Mouse (Mus musculus) stomach, embryonic 14.5 days (tissue): Measurements from ENCODE around the gene Etv3. TPM values are rescaled to one million over a fixed set of nuclear protein-coding genes. Genes with fewer than 3 reads are reported as not detected.

ENCODE experiments used
- ATAC-seq: fragments of 200-750 bp; cut with Nextera tagmentation; 2 replicates; pipeline ENCODE4 v1.8.0; 2017; ENCODE audit warnings: low read depth, moderate TSS enrichment; ENCODE audit not compliant: insufficient number of reproducible peaks, insufficient read depth, low FRiP score
- H3K27ac ChIP-seq: fragments of 300-500 bp; sonication (generic); 2 replicates; pipeline ENCODE4 v1.5.1; 2014; ENCODE audit warnings: mild to moderate bottlenecking, low read length, moderate library complexity, mixed read lengths
- H3K27me3 ChIP-seq: fragments of 300-500 bp; sonication (generic); 2 replicates; pipeline ENCODE4 v1.6.1; 2014; ENCODE audit warnings: low read length, control low read depth, mixed read lengths; ENCODE audit not compliant: control insufficient read depth, insufficient read depth
- H3K36me3 ChIP-seq: fragments of 300-500 bp; sonication (generic); 2 replicates; pipeline ENCODE4 v1.6.1; 2014; ENCODE audit warnings: mild to moderate bottlenecking, control low read depth, low read length, moderate library complexity, mixed read lengths; ENCODE audit not compliant: control insufficient read depth, insufficient read depth
- H3K4me1 ChIP-seq: fragments of 300-500 bp; sonication (generic); 2 replicates; pipeline ENCODE4 v1.6.1; 2014; ENCODE audit warnings: low read length, control low read depth, mixed read lengths; ENCODE audit not compliant: control insufficient read depth, insufficient read depth
- H3K4me2 ChIP-seq: fragments of 300-500 bp; sonication (generic); replicated peaks from 2 replicates; pipeline ENCODE4 v1.6.1; 2014; ENCODE audit warnings: low read depth, low read length, control low read depth
- H3K4me3 ChIP-seq: fragments of 300-500 bp; sonication (generic); 2 replicates; pipeline ENCODE4 v1.5.1; 2014; ENCODE audit warnings: low read depth, low read length, control low read depth
- H3K9ac ChIP-seq: fragments of 300-500 bp; sonication (generic); replicated peaks from 2 replicates; pipeline ENCODE4 v1.6.1; 2014; ENCODE audit warnings: low read depth, mild to moderate bottlenecking, control low read depth, low read length, moderate library complexity, mixed read lengths
- H3K9me3 ChIP-seq: fragments of 300-500 bp; sonication (generic); 2 replicates; pipeline ENCODE4 v1.6.1; 2016; ENCODE audit warnings: low read depth, low read length, control low read depth; ENCODE audit not compliant: control insufficient read depth
- WGBS: fragments of 180-500 bp; shearing (Covaris S2); extraction: QIAGEN DNeasy Blood & Tissue Kit; methylation state at CpG from one replicate; pipeline ENCODE4 v1.1.7; 2014; 5-methylcytosine and 5-hydroxymethylcytosine counted together
- polyA plus RNA-seq: library from polyadenylated mRNA; unstranded; fragments of >200 nt; fragmentation: Nextera tagmentation; extraction: Ambion mirVana; gene quantifications from 2 replicates; pipeline ENCODE4 v1.2.1, GENCODE M21; 2014

Etv3 gene
- polyA plus RNA-seq, 1 experiment from 2014 or later: 10.7 TPM

DNA sequence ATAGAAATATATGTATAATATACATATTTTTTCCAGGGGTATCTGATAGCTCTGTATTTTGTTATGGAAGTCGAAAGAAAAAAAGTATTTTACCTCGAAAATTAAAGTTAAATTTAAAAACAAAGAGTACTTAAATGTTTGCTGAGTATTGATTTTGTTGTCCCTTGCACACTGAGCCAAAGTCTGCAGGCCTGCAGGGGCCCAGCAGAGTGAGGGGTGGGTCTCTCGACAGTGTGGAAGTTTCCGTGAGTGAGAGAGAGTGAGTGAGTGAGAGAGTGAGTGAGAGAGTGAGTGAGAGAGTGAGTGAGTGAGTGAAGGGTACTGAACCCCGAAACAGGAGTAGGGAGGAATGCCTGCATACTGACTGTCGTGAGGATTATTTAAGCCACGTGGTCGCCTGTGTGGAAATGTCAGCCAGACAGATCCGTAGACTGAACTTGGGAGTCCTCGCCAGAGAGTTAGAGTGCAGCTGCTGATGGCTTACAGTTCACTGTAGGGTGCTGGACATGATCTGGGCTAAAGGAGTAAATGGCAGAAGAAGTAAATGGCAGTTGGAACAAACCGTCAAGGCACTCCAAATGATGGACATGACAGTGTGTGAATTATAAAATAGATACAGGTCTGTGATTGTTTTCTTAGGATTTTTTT is 14.9 kb downstream of the Etv3 start:
- Histone ChIP-seq H3K36me3 (peaks cover 23% of the 10 kb centered on the region), H3K4me2 (no peak overlapping the region), H3K27ac (no peak overlapping the region), H3K4me1 (no peaks in the 10 kb centered on the region), H3K9ac (no peak overlapping the region), H3K9me3 (no peaks in the 10 kb centered on the region), H3K27me3 (no peaks in the 10 kb centered on the region), H3K4me3 (no peak overlapping the region)
- 64% methylated on average over 11 of the region's 11 CpGs for WGBS
- no peak for ATAC-seq

DNA sequence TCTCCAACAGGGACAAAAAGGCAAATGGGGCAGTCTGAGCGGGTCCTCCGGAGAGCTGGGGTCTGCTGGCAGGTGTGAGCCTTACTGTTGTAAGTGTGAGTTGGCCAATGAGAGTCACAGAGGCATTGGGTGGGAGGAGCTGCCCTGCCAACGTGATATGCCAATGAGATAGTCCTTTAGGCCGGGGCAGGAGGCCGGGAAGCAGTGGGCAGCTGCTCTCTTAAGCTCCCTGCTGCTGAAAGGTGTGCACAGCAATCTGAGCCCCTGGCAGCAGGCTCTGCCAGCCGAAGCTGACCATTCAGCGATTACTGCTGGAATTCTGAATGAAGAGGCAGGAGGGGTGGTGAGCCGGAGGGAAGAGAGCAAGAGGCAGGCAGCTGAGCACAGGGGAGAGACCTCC is 15.5 kb downstream of the Etv3 start:
- Histone ChIP-seq H3K9ac (no peak overlapping the region), H3K4me1 (no peaks in the 10 kb centered on the region), H3K4me2 (no peak overlapping the region), H3K27ac (no peak overlapping the region), H3K9me3 (no peaks in the 10 kb centered on the region), H3K27me3 (no peaks in the 10 kb centered on the region), H3K4me3 (no peak overlapping the region), H3K36me3 (peaks cover 19% of the 10 kb centered on the region)
- no peak for ATAC-seq
- 26% methylated on average over 8 of the region's 8 CpGs for WGBS

DNA sequence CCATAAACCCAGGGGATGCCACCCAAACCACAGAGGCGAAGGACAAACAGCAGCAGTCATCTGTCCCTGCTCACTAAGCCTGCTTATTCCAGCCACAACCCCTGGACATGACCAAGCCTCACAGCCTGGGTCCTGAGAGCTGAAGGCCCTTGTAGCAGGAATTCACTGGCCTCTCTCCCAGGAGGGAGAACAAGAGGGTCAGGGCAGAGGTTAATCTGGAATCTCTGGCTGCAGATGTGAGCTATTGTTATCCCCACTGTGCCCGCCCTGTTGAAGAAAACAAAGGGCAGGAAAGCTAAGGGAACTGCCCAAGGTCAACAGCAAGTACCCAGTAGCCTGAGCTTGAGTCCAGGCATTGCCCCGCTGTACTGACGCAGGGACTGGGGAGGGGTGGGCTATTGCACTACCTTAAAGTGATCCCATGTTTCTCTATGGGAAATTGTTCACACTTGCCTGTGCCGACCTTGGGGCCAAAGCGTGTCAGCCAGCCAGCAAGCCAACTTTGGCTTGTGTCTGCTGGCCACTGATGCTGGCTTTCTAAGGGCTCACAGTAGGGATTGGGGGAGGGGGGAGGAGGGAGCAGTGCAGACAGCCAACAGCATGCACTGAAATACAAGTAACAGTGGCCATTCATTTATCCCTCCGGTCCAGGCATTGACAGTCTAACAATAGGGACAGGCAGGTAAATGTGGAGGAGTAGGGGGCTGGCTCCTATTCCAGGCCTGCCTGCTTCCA is 17.4 kb downstream of the Etv3 start:
- Histone ChIP-seq H3K27me3 (no peaks in the 10 kb centered on the region), H3K4me3 (no peak overlapping the region), H3K9me3 (no peaks in the 10 kb centered on the region), H3K36me3 (peaks cover under 1% of the 10 kb centered on the region; the same call in 1 of the 2 replicates), H3K4me1 (no peaks in the 10 kb centered on the region), H3K9ac (no peak overlapping the region), H3K27ac (no peak overlapping the region), H3K4me2 (no peak overlapping the region)
- 72% methylated on average over 7 of the region's 7 CpGs for WGBS
- ATAC-seq: no peak

DNA sequence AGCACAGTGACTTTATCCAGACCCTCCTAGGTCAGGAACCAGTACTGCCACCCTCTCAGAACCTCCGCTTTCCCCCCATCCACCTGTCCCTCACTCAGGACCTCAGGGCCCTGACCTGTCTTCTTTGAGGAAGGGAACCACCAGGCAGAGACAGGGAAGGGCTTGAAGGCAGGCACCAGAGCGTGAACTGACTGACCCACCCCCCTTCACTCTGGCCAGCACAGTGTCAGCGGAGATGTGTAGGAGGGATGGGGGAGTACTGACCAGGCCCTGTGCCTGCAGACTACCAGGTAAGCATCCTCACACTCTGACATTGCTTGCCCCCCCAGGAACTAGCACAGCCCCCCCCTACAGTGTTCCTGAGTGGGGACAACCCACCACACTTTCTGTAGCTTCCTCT is 20.3 kb downstream of the Etv3 start:
- no peaks in the 10 kb centered on the region for H3K9me3 ChIP-seq
- no peak for ATAC-seq
- H3K36me3 ChIP-seq: no peaks in the 10 kb centered on the region
- H3K9ac ChIP-seq: no peak overlapping the region
- no peaks in the 10 kb centered on the region for H3K27me3 ChIP-seq
- H3K4me3 ChIP-seq: no peak overlapping the region
- no peak overlapping the region for H3K27ac ChIP-seq
- no peaks in the 10 kb centered on the region for H3K4me1 ChIP-seq
- no peak overlapping the region for H3K4me2 ChIP-seq
- WGBS: 79% methylated on average over 3 of the region's 3 CpGs

DNA sequence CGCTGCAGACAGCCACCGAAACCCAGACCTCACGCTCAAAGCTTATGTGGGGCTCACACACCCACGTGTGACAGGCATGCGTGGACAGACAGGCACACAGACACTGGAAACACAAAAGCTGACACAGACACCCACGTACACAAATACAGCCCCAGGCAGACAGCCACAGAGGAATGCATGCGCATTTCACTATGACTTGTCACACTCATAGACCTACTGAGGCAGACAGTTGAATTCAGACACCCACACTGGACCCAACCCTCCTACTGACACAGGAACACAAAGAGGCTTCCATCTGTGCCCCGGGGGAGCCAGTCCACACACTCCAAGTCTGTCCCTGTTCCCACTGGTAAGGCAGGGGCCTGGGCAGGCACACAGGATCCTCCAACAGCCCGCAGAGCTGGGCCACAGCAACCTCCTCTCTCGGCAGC is 21.1 kb downstream of the Etv3 start:
- H3K4me3 ChIP-seq: no peak overlapping the region
- no peak for ATAC-seq
- WGBS: 72% methylated on average over 10 of the region's 10 CpGs
- H3K27me3 ChIP-seq: no peaks in the 10 kb centered on the region
- no peaks in the 10 kb centered on the region for H3K4me1 ChIP-seq
- H3K9me3 ChIP-seq: no peaks in the 10 kb centered on the region
- no peak overlapping the region for H3K4me2 ChIP-seq
- H3K27ac ChIP-seq: no peak overlapping the region
- no peak overlapping the region for H3K9ac ChIP-seq
- no peaks in the 10 kb centered on the region for H3K36me3 ChIP-seq

DNA sequence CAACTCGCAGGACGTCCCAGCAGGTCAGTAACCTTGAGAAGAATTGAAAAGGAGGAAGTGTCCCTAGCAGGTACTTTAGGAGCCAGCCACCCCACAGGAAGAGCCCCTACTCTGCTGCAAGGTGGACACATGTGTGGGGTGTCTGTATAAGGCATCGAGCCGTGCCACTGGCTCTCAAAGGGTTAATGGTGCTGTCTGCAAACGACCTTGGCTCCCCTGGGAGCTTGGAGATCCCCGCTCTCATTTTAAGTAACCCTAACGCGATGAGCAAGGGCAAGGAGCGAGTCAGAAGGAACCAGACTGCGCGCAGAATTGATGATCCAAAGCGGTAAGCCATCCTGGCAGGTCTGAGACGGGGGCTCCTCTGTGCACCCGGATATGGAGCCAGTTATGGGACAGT is 24.7 kb downstream of the Etv3 start:
- no peak overlapping the region for H3K4me3 ChIP-seq
- no peak overlapping the region for H3K9ac ChIP-seq
- ATAC-seq: no peak
- H3K27ac ChIP-seq: no peak overlapping the region
- no peaks in the 10 kb centered on the region for H3K27me3 ChIP-seq
- no peaks in the 10 kb centered on the region for H3K4me1 ChIP-seq
- no peaks in the 10 kb centered on the region for H3K36me3 ChIP-seq
- WGBS: 31% methylated on average over 14 of the region's 14 CpGs
- no peak overlapping the region for H3K4me2 ChIP-seq
- H3K9me3 ChIP-seq: no peaks in the 10 kb centered on the region

DNA sequence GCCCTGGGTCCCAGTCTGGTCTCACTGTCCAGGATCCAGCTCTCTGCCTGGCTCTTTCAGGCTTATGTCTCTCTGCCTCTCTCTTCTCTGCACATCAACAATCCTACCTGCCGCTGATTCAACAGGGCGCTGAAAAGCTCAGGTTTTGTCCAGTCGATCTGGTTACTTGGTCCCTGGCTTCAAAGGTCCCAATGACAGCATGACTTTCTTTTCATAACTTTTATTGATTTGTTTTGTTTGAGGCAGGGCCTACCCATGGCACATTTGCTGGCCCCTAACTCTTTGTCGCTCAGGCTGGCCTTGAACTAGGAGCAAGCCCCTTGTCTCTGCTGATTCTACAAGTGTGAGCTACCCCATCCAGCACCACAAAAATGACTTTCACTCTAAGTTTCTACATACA is 27.1 kb downstream of the Etv3 start:
- Histone ChIP-seq H3K4me1 (no peaks in the 10 kb centered on the region), H3K9me3 (no peaks in the 10 kb centered on the region), H3K27me3 (no peaks in the 10 kb centered on the region), H3K36me3 (no peaks in the 10 kb centered on the region), H3K4me2 (no peak overlapping the region), H3K27ac (no peak overlapping the region), H3K4me3 (no peak overlapping the region), H3K9ac (no peak overlapping the region)
- WGBS: 78% methylated on average over 4 of the region's 4 CpGs
- no peak for ATAC-seq

DNA sequence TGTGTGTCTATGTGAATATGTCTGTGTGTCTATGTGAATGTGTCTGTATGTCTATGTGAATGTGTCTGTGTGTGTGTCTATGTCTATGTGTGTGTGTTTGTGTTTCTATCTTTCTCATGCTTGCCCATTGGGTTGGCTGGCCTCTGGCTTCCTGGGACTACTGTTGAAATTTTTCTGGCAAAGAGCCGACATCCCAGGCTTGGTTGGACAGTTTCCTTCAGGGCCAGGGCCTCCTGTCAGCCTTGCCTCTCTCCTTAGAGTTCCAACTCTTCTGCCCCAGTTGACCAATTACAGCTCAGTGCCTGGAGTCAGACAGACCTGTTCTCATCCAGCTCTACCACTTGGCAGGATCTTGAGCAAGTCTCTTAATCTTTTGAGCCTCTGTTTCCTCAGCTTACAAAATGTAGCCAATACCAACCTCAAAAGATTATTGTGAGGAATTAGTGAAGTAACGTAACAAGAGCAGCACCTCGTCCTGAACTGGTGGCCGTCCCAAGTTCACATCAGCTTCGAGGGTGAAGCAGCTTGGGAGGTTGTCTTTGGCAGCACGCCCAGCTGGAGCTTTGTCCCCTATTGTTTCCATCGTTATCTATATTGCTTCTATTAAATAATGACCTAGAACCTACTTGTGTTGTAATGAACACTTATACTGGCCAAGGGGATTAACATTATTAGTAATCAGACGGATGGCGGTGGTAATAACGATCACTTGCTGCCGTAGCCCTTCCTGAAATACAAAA is 28.2 kb downstream of the Etv3 start:
- no peak overlapping the region for H3K4me3 ChIP-seq
- H3K4me1 ChIP-seq: no peaks in the 10 kb centered on the region
- WGBS: 75% methylated on average over 11 of the region's 11 CpGs
- no peaks in the 10 kb centered on the region for H3K36me3 ChIP-seq
- no peak overlapping the region for H3K27ac ChIP-seq
- H3K4me2 ChIP-seq: no peak overlapping the region
- ATAC-seq: no peak
- no peak overlapping the region for H3K9ac ChIP-seq
- no peaks in the 10 kb centered on the region for H3K9me3 ChIP-seq
- H3K27me3 ChIP-seq: no peaks in the 10 kb centered on the region
